Mouse (Mus musculus) neural tube, embryonic 12.5 days (tissue): Measurements from ENCODE around the gene Chst15. TPM values are rescaled to one million over a fixed set of nuclear protein-coding genes. Genes with fewer than 3 reads are reported as not detected.

Source experiments
- ATAC-seq: fragments of 200-750 bp; cut with Nextera tagmentation; 2 replicates; pipeline ENCODE4 v1.8.0; 2017; ENCODE audit warnings: low read depth, mild to moderate bottlenecking, moderate TSS enrichment, moderate library complexity; ENCODE audit not compliant: low FRiP score
- H3K27ac ChIP-seq: fragments of 300-500 bp; sonication (generic); 2 replicates; pipeline ENCODE4 v1.5.1; 2016
- H3K27me3 ChIP-seq: fragments of 300-500 bp; sonication (generic); replicated peaks from 2 replicates; pipeline ENCODE4 v1.6.1; 2016; ENCODE audit warnings: mild to moderate bottlenecking
- H3K36me3 ChIP-seq: fragments of 300-500 bp; sonication (generic); 2 replicates; pipeline ENCODE4 v1.6.1; 2016; ENCODE audit warnings: mild to moderate bottlenecking
- H3K4me1 ChIP-seq: fragments of 300-500 bp; sonication (generic); 2 replicates; pipeline ENCODE4 v1.6.1; 2016
- H3K4me2 ChIP-seq: fragments of 300-500 bp; sonication (generic); replicated peaks from 2 replicates; pipeline ENCODE4 v1.6.1; 2016; ENCODE audit warnings: mild to moderate bottlenecking
- H3K4me3 ChIP-seq: fragments of 300-500 bp; sonication (generic); 2 replicates; pipeline ENCODE4 v1.5.1; 2016
- H3K9ac ChIP-seq: fragments of 300-500 bp; sonication (generic); 2 replicates; pipeline ENCODE4 v1.6.1; 2016; ENCODE audit warnings: mild to moderate bottlenecking
- H3K9me3 ChIP-seq: fragments of 300-500 bp; sonication (generic); 2 replicates; pipeline ENCODE4 v1.6.1; 2016; ENCODE audit warnings: mild to moderate bottlenecking
- WGBS: fragments of 180-500 bp; shearing (Covaris S2); methylation state at CpG from one replicate; pipeline ENCODE4 v1.1.7; 2016; 5-methylcytosine and 5-hydroxymethylcytosine counted together
- polyA plus RNA-seq: library from polyadenylated mRNA; unstranded; fragments of >200 nt; fragmentation: Nextera tagmentation; extraction: Ambion mirVana; gene quantifications from 2 replicates; pipeline ENCODE4 v1.2.1, GENCODE M21; 2016

Chst15 gene
- polyA plus RNA-seq, 1 experiment from 2014 or later, result 35.7 TPM

GRCm38 (mm10) chr7:132330179-132330578 is 13.2 kb upstream of the Chst15 start:
- 37% methylated on average over 1 of the region's 1 CpGs for WGBS
- ATAC-seq, result no peak
- no peak overlapping the region for H3K27ac ChIP-seq
- no peak overlapping the region for H3K9ac ChIP-seq
- no peak overlapping the region for H3K4me3 ChIP-seq
- peaks cover 16% of the 10 kb centered on the region; the same call in 1 of the 2 replicates for H3K4me1 ChIP-seq
- no peak overlapping the region for H3K4me2 ChIP-seq
- H3K27me3 ChIP-seq, result no peaks in the 10 kb centered on the region
- H3K9me3 ChIP-seq, result no peaks in the 10 kb centered on the region
- H3K36me3 ChIP-seq, result no peaks in the 10 kb centered on the region

- no peaks in the 10 kb centered on the region for H3K36me3 ChIP-seq
- H3K27me3 ChIP-seq, result no peaks in the 10 kb centered on the region
- no peak overlapping the region for H3K9ac ChIP-seq
- no peak overlapping the region for H3K4me2 ChIP-seq
- 81% methylated on average over 1 of the region's 1 CpGs for WGBS
- ATAC-seq, result no peak
- no peaks in the 10 kb centered on the region for H3K9me3 ChIP-seq
- H3K27ac ChIP-seq, result no peak overlapping the region
- H3K4me3 ChIP-seq, result no peak overlapping the region
- H3K4me1 ChIP-seq, result peaks cover 16% of the 10 kb centered on the region; the same call in 1 of the 2 replicates
Measured at GRCm38 (mm10) chr7:132328648-132329047, 11.6 kb upstream of the Chst15 start.

DNA sequence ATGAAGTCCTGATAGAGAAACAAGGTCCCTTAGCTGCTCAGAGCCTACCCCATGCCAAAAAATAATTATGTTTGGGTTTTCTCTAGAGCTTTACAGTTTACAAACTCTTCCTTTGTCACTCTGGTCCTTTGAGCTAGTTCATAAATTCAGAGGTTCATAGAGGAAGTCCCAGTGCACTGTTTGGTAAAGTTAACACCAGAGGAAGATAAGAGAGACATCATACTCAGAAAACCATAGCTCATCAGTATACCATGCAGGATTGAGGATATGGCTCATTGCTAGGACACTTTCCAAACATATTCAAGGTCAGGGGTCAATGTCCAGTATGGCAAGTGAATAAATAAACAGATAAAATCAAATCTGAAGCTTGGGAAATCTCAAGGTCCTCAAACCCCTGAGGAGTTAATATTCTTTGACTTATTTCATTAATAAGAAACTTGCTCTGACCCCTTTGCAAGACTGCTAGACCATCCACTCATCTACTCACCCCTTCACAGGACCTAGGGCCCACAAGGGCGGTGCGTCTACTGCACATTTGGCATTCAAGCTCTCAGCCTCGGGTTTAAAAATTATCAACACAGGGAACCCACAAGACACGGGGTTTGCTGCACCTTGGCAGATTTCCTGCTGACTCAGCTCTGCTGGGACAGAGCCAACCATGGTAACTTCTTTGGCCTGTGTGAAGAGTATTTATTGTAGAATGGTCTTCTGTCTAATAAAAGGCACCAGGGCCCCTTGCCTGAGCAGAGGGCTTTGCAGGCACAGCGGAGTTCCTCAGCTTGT is 8.7 kb upstream of the Chst15 start:
- H3K27me3 ChIP-seq, result no peaks in the 10 kb centered on the region
- no peak overlapping the region for H3K9ac ChIP-seq
- no peak for ATAC-seq
- no peak overlapping the region for H3K4me3 ChIP-seq
- 76% methylated on average over 5 of the region's 5 CpGs for WGBS
- no peak overlapping the region for H3K4me2 ChIP-seq
- H3K9me3 ChIP-seq, result no peaks in the 10 kb centered on the region
- H3K36me3 ChIP-seq, result no peaks in the 10 kb centered on the region
- no peak overlapping the region for H3K27ac ChIP-seq
- H3K4me1 ChIP-seq, result peaks cover 2% of the 10 kb centered on the region; the same call in 1 of the 2 replicates

DNA sequence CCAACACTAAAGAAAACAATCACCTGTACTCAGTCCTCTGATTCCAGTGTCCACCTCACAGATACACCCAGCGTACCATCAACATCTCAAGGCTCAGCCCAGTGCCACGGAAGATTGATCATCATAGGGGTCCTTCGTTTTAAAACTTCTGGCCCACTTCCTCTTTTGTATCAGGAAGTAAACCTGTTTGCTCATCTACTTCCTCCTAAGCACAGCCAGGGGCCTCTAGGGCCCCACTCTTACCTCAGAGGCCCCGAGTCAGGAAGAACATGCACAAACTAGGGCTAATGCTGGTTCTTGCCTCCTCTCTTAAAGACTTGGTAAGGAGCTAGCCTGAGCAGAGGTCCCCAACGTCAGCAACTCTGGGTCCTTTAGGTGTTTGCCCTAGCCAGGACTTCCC is 6.4 kb upstream of the Chst15 start:
- Histone ChIP-seq H3K27me3 (no peaks in the 10 kb centered on the region), H3K4me2 (no peak overlapping the region), H3K4me1 (peaks cover 1% of the 10 kb centered on the region), H3K36me3 (no peaks in the 10 kb centered on the region), H3K4me3 (no peak overlapping the region), H3K9ac (no peak overlapping the region), H3K27ac (no peak overlapping the region), H3K9me3 (no peaks in the 10 kb centered on the region)
- 84% methylated on average over 5 of the region's 5 CpGs for WGBS
- ATAC-seq, result no peak

DNA sequence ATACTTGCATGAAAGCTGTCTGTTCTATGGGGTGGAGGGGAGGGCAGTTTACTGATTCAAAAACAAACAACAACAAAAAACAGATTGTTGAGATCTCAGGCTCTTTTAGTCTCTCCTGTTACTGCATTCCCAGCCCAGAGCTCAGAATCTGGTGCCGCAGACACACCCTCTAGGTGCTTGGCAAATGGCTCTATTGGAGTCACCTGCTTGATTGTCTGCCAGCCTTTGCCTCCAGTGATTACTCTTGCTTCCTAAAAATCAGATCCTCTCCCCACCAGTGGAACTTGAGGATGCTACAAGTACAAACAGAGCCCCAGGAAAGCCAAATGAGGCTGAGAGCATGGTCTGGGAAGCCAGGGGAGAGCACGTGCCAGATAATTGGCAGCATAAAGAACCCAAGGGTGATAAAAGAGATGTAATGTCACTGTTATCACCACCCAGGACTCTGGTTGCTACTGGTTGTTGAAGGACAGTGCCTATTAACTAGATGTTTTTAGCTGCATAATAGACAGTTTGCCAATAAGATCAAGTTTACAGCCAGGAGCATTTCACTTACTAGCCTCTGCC is 4.4 kb upstream of the Chst15 start:
- Histone ChIP-seq H3K4me1 (peaks cover 12% of the 10 kb centered on the region), H3K27me3 (no peaks in the 10 kb centered on the region), H3K4me3 (no peak overlapping the region), H3K9me3 (no peaks in the 10 kb centered on the region), H3K9ac (no peak overlapping the region), H3K4me2 (no peak overlapping the region), H3K36me3 (no peaks in the 10 kb centered on the region), H3K27ac (no peak overlapping the region)
- WGBS, result 60% methylated on average over 2 of the region's 2 CpGs
- ATAC-seq, result no peak

- peak overlapping the region; percentile 89 for H3K4me3 ChIP-seq
- ATAC-seq, result peak; percentile 77
- no peaks in the 10 kb centered on the region for H3K36me3 ChIP-seq
- H3K27ac ChIP-seq, result peak overlapping the region; percentile 86
- no peaks in the 10 kb centered on the region for H3K9me3 ChIP-seq
- H3K4me2 ChIP-seq, result peak overlapping the region; percentile 87
- WGBS, result under 1% methylated on average over 79 of the region's 79 CpGs
- peaks cover 45% of the 10 kb centered on the region for H3K4me1 ChIP-seq
- peak overlapping the region; percentile 93 for H3K9ac ChIP-seq
- no peaks in the 10 kb centered on the region for H3K27me3 ChIP-seq
Measured at GRCm38 (mm10) chr7:132316101-132317035, 660 bp downstream of the Chst15 start.

GRCm38 (mm10) chr7:132315149-132316091 is 1.6 kb downstream of the Chst15 start:
- ATAC-seq, result peak; percentile 76
- peak overlapping the region; percentile 86 for H3K27ac ChIP-seq
- WGBS, result 1% methylated on average over 51 of the region's 51 CpGs
- H3K4me3 ChIP-seq, result peak overlapping the region; percentile 89
- H3K27me3 ChIP-seq, result no peaks in the 10 kb centered on the region
- no peaks in the 10 kb centered on the region for H3K9me3 ChIP-seq
- H3K36me3 ChIP-seq, result no peaks in the 10 kb centered on the region
- peaks cover 51% of the 10 kb centered on the region for H3K4me1 ChIP-seq
- H3K4me2 ChIP-seq, result peak overlapping the region; percentile 87
- H3K9ac ChIP-seq, result peak overlapping the region; percentile 93

DNA sequence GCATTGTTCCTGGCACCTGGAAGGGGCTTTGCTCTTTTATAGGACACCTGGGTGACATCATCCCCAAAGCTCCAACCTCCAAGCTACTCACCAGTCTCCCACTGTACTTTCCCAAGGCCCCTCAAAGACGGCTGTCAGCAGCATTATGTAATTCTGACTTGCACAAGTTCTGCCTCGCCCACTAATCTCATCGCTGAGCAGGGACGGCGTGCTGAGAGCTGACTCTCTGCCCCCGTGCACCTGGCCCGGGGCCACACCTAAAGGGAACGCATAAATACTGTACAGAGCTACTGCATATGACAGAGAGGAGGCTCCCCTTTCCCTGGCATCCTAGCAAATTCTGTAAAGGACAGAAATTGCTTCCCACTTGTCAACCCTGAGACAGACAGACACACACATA is 4.6 kb downstream of the Chst15 start:
- WGBS, result 79% methylated on average over 8 of the region's 8 CpGs
- Histone ChIP-seq H3K4me3 (no peak overlapping the region), H3K9me3 (no peaks in the 10 kb centered on the region), H3K4me1 (peaks cover 40% of the 10 kb centered on the region), H3K4me2 (peak overlapping the region; percentile 87), H3K9ac (no peak overlapping the region), H3K27me3 (no peaks in the 10 kb centered on the region), H3K36me3 (no peaks in the 10 kb centered on the region), H3K27ac (no peak overlapping the region)
- no peak for ATAC-seq

DNA sequence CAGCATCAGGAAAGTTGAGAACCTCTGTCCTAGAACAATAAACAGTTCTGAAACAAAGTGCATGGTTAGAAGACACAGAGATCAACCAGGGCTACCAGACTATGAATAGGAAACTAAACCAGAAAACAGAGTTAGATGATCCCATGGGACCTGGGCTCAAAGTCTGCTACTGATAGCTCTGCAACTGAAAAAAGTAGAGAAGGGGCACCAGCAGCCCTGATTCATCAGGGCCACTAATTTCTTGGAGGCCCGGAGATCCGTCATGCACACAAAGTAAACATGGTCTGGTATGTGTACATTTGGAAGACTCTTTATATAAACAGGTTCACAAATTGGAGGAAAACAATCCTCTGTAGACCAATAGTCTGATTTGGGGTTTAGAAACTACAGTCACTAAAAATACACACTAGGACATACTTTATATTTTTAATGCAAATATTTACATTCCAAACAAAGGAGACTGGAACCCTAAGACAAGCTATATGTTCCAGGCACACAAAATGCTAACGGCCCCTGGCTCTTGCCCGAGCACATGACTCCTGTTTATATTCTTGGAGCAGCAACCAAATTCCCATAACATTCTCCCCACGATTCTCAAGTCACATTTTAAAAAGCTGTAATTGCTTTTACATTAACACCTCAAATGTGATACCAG is 8.4 kb downstream of the Chst15 start:
- Histone ChIP-seq H3K4me3 (no peak overlapping the region), H3K9me3 (no peaks in the 10 kb centered on the region), H3K4me2 (no peak overlapping the region), H3K27me3 (no peaks in the 10 kb centered on the region), H3K36me3 (no peaks in the 10 kb centered on the region), H3K9ac (no peak overlapping the region), H3K4me1 (peaks cover 38% of the 10 kb centered on the region), H3K27ac (no peak overlapping the region)
- WGBS, result 78% methylated on average over 5 of the region's 5 CpGs
- no peak for ATAC-seq

DNA sequence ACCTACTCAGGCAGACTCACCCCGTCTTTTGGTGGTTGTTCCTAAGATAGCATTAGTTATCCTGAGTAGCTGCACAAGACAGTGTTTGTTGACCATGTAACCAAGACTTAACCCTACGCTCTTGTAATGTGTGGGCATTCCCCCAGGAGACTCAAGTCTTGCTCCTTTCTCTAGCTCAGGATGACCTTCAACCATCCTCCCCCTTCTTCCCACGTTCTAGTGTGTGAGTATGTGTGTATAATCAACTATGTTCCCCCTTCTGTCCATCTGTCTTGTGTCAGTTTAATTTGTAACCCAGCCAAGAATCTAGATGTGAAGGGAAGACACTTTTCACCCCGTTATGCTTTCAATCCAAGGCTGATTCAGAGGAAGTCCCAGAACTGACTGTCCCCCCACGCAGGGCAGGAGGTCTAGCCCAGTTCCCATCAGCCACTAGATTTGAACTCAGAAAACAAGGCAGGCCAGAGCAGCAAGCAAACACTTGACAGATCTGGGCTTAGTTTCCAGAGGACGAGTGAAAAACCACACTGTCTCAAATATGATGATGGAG is 9.2 kb downstream of the Chst15 start:
- Histone ChIP-seq H3K4me3 (no peak overlapping the region), H3K9me3 (no peaks in the 10 kb centered on the region), H3K27ac (no peak overlapping the region), H3K36me3 (no peaks in the 10 kb centered on the region), H3K4me1 (peaks cover 35% of the 10 kb centered on the region), H3K27me3 (no peaks in the 10 kb centered on the region), H3K9ac (no peak overlapping the region), H3K4me2 (no peak overlapping the region)
- ATAC-seq, result no peak
- WGBS, result 80% methylated on average over 6 of the region's 6 CpGs
